Mouse (Mus musculus) intestine, postnatal 0 days (tissue): ENCODE measurements around the gene Dmrt1. TPM values are rescaled to one million over a fixed set of nuclear protein-coding genes. Genes with fewer than 3 reads are reported as not detected.
A peak's percentile ranks its signal among the peaks of the same experiment; 100 is the strongest.

Source experiments
- ATAC-seq: fragments of 200-750 bp; cut with Nextera tagmentation; 2 replicates; pipeline ENCODE4 v1.8.0; 2017; ENCODE audit warnings: mild to moderate bottlenecking, moderate TSS enrichment, moderate library complexity
- H3K27ac ChIP-seq: fragments of 300-500 bp; sonication (generic); 2 replicates; pipeline ENCODE4 v1.5.1; 2014; ENCODE audit warnings: mild to moderate bottlenecking, low read depth, low read length, moderate library complexity
- H3K27me3 ChIP-seq: fragments of 300-500 bp; sonication (generic); replicated peaks from 2 replicates; pipeline ENCODE4 v1.6.1; 2014; ENCODE audit warnings: low read length, mixed read lengths; ENCODE audit not compliant: control insufficient read depth, insufficient read depth
- H3K36me3 ChIP-seq: fragments of 300-500 bp; sonication (generic); 2 replicates; pipeline ENCODE4 v1.6.1; 2014; ENCODE audit warnings: mild to moderate bottlenecking, moderate library complexity; ENCODE audit not compliant: control insufficient read depth, insufficient read depth
- H3K4me1 ChIP-seq: fragments of 300-500 bp; sonication (generic); replicated peaks from 2 replicates; pipeline ENCODE4 v1.6.1; 2014; ENCODE audit warnings: antibody characterized with exemption, low read length, mixed read lengths; ENCODE audit not compliant: control insufficient read depth, insufficient read depth
- H3K4me2 ChIP-seq: fragments of 300-500 bp; sonication (generic); replicated peaks from 2 replicates; pipeline ENCODE4 v1.6.1; 2014; ENCODE audit warnings: low read depth, mild to moderate bottlenecking, moderate library complexity
- H3K4me3 ChIP-seq: fragments of 300-500 bp; sonication (generic); 2 replicates; pipeline ENCODE4 v1.5.1; 2014; ENCODE audit warnings: low read depth, low read length
- H3K9ac ChIP-seq: fragments of 300-500 bp; sonication (generic); 2 replicates; pipeline ENCODE4 v1.6.1; 2014; ENCODE audit warnings: mild to moderate bottlenecking, low read depth, low read length
- H3K9me3 ChIP-seq: fragments of 300-500 bp; sonication (generic); 2 replicates; pipeline ENCODE4 v1.6.1; 2016; ENCODE audit warnings: mixed run types; ENCODE audit not compliant: control insufficient read depth
- CTCF ChIP-seq: sonication (generic); IDR thresholded peaks from 2 replicates; pipeline ENCODE4 v1.5.1; 2016; ENCODE audit warnings: low read depth, mild to moderate bottlenecking, control low read depth, antibody characterized with exemption, moderate library complexity
- WGBS: fragments of 180-500 bp; shearing (Covaris S2); extraction: QIAGEN DNeasy Blood & Tissue Kit; methylation state at CpG from one replicate; pipeline ENCODE4 v1.1.7; 2014; 5-methylcytosine and 5-hydroxymethylcytosine counted together
- polyA plus RNA-seq: library from polyadenylated mRNA; unstranded; fragments of >200 nt; fragmentation: Nextera tagmentation; extraction: Ambion mirVana; gene quantifications from 2 replicates; pipeline ENCODE4 v1.2.1, GENCODE M21; 2015

The Dmrt1 gene
- polyA plus RNA-seq, 1 experiment from 2014 or later = not detected

GRCm38 (mm10) chr19:25578358-25578757 is 72.9 kb downstream of the Dmrt1 start:
- Histone ChIP-seq H3K4me2 (no peak overlapping the region), H3K4me1 (0 out of 2 replicates have a peak, but pooled peaks cover 4% of the 10 kb centered on the region), H3K9ac (no peak overlapping the region), H3K27me3 (0 out of 2 replicates have a peak, but pooled peaks cover 9% of the 10 kb centered on the region), H3K9me3 (no peaks in the 10 kb centered on the region), H3K27ac (peak overlapping the region; percentile 64), H3K36me3 (no peaks in the 10 kb centered on the region), H3K4me3 (no peak overlapping the region)
- WGBS = 64% methylated on average over 2 of the region's 2 CpGs
- ATAC-seq = peak; percentile 89
- no peak for TF ChIP-seq CTCF

DNA sequence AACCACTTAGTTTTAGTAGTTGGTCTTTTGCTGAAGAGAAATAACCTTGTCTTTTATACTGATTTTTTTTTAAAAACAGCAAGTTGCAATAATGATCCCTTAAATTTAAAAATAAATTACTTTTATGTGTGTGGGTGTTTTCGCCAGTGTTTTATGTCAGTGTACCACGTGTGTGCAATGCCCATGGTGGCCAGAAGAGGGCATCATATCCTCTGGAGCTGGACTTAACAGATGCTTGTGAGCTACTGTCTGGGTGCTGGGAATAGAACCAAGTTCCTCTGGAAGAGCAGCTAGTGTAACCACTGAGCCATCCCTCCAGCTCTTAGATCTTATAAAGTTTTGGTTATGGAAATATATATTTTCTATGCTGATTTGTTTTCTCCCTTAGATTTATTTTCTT is 74.0 kb downstream of the Dmrt1 start:
- H3K4me1 ChIP-seq = 0 out of 2 replicates have a peak, but pooled peaks cover 4% of the 10 kb centered on the region
- H3K27ac ChIP-seq = no peak overlapping the region
- no peak overlapping the region for H3K4me3 ChIP-seq
- peak; percentile 47 for TF ChIP-seq CTCF
- WGBS = 94% methylated on average over 2 of the region's 2 CpGs
- H3K9ac ChIP-seq = no peak overlapping the region
- H3K9me3 ChIP-seq = no peaks in the 10 kb centered on the region
- H3K36me3 ChIP-seq = no peaks in the 10 kb centered on the region
- ATAC-seq = no peak
- H3K4me2 ChIP-seq = no peak overlapping the region
- H3K27me3 ChIP-seq = 0 out of 2 replicates have a peak, but pooled peaks cover 8% of the 10 kb centered on the region

- Histone ChIP-seq H3K36me3 (no peaks in the 10 kb centered on the region), H3K4me3 (no peak overlapping the region), H3K9me3 (no peaks in the 10 kb centered on the region), H3K4me2 (no peak overlapping the region), H3K27me3 (peaks cover 50% of the 10 kb centered on the region), H3K27ac (no peak overlapping the region), H3K9ac (no peak overlapping the region), H3K4me1 (no peaks in the 10 kb centered on the region)
- no peak for TF ChIP-seq CTCF
- 63% methylated on average over 3 of the region's 3 CpGs for WGBS
- ATAC-seq = no peak
These were observed 92.4 kb downstream of the Dmrt1 start for GRCm38 (mm10) chr19:25597717-25598232.

DNA sequence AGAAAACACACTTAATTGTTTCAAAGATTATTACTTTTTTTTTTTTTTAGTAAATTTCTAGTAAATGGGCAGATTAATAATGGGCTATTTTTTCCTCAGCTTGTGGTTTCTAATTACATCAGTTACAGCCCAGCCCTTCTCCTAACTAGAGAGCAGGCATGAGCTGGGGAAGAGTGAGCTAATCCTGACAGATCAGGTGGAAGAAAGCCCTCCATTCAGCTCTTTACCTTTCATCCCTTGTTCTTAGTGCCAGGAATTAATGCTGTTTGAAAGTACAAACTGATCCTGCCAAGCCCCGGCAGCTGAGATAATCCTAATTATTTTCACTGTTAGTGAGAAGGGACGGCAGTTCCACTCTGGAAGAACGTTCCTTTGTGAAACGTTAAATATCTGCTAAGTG is 93.2 kb downstream of the Dmrt1 start:
- Histone ChIP-seq H3K4me1 (no peaks in the 10 kb centered on the region), H3K27ac (no peak overlapping the region), H3K9ac (no peak overlapping the region), H3K4me2 (no peak overlapping the region), H3K27me3 (peaks cover 58% of the 10 kb centered on the region), H3K9me3 (no peaks in the 10 kb centered on the region), H3K4me3 (no peak overlapping the region), H3K36me3 (no peaks in the 10 kb centered on the region)
- no peak for TF ChIP-seq CTCF
- 18% methylated on average over 4 of the region's 4 CpGs for WGBS
- ATAC-seq = no peak

GRCm38 (mm10) chr19:25601966-25602365 is 96.5 kb downstream of the Dmrt1 start:
- no peak for ATAC-seq
- Histone ChIP-seq H3K27ac (no peak overlapping the region), H3K9ac (no peak overlapping the region), H3K4me3 (no peak overlapping the region), H3K27me3 (peaks cover 92% of the 10 kb centered on the region), H3K4me1 (no peaks in the 10 kb centered on the region), H3K4me2 (no peak overlapping the region), H3K36me3 (no peaks in the 10 kb centered on the region), H3K9me3 (no peaks in the 10 kb centered on the region)
- WGBS = 10% methylated on average over 8 of the region's 8 CpGs
- no peak for TF ChIP-seq CTCF

GRCm38 (mm10) chr19:25607461-25608205 is 102.2 kb downstream of the Dmrt1 start:
- Histone ChIP-seq H3K4me3 (no peak overlapping the region), H3K4me1 (no peaks in the 10 kb centered on the region), H3K9ac (no peak overlapping the region), H3K9me3 (no peaks in the 10 kb centered on the region), H3K4me2 (no peak overlapping the region), H3K27ac (no peak overlapping the region), H3K36me3 (no peaks in the 10 kb centered on the region), H3K27me3 (peaks cover 100% of the 10 kb centered on the region)
- no peak for ATAC-seq
- 2% methylated on average over 21 of the region's 21 CpGs for WGBS
- no peak for TF ChIP-seq CTCF
